Mouse (Mus musculus): ENCODE data around the gene Inf2. TPM values are rescaled to one million over a fixed set of nuclear protein-coding genes. Genes with fewer than 3 reads are reported as not detected.

The Inf2 gene
- polyA plus RNA-seq, 1 experiment from 2014 or later = 1.9 TPM

DNA sequence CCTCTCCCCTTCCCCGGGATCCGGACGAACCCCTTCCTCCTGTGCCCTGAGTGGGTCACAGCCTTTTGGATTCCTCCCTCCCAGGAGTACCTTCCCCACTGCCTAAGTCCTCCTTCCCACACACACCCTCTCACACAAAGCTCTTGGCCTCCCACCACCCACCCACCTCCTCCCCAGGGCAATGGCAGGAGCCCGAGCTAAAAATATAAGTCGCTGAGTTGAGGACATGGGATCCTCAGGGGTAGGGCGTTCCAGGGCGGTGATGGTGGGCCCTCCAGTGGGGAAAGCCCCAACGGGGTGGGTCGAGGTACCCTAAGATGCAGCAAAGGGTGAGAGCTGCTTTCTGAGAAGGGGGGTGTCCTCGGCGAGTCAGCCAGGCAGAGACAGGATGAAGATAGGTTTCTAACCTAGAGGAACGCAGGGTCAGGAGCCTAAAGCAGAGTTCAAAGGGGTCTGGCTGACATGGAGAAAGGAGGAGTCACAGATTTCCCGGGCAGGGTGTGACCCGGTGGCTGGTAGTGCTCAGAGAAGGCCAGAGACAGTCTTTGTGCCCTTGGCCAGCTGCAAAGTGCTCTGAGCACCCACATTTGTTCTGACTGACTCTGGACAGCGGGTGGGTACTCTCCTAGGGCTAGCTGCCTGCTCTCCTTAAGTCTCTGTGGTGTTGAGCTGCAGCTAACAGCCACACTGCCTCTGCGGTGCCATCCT is 31.9 kb downstream of the Inf2 start:
- Histone ChIP-seq H3K9me3 (ENCODE audit: low read length) (no peaks in the 10 kb centered on the region), H3K27ac (ENCODE audit: low read depth) (peak overlapping the region; percentile 93), H3K27me3 (ENCODE audit: insufficient read depth, low read length) (no peaks in the 10 kb centered on the region), H3K9ac (replicated peaks) (peak overlapping the region; percentile 77), H3K4me1 (ENCODE audit: insufficient read depth) (peaks cover 33% of the 10 kb centered on the region), H3K4me3 (ENCODE audit: low read depth, low read length) (peak overlapping the region; percentile 63), H3K36me3 (replicated peaks; ENCODE audit: insufficient read depth, low read length) (no peaks in the 10 kb centered on the region), H3K4me2 (ENCODE audit: low read depth, low read length) (peak overlapping the region; percentile 89)
- TF ChIP-seq EP300 (IDR thresholded peaks at IDR 0.05; ENCODE audit: low read depth) (no peak), CTCF (IDR thresholded peaks at IDR 0.05; ENCODE audit: low read depth) (no peak)
- ATAC-seq = 0 out of 2 replicates have a peak, but pooled peaks have one; percentile 1
- no peak for DNase-seq
- WGBS (ENCODE audit: insufficient replicate concordance) = 17% methylated on average over 13 of the region's 16 CpGs

DNA sequence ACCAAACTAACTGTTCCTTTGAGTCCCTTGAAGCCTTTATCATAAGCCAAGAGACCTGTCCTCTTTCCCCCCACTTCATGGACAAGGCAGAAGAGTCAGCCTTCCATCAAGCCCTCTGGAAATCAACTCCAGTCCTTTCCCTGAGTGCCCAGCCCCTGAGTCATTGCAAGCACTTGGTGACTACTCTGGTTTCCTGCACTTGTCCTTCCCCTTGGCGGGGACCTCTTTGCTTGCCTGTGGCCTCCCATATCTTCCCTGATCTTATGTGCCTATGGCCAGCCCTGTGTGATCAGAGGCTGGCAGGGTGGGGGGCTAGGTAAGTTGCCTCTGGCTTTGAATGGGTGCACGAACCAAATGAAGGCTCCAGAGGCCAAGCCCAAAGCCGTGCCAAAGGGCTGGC is 33.3 kb downstream of the Inf2 start:
- 0 out of 2 replicates have a peak overlapping the region, but pooled peaks have one; percentile 89 for H3K4me2 ChIP-seq (ENCODE audit: low read depth, low read length)
- DNase-seq (no peak), ATAC-seq (no peak)
- H3K27ac ChIP-seq (ENCODE audit: low read depth) = no peak overlapping the region
- WGBS (ENCODE audit: insufficient replicate concordance) = 65% methylated on average over 3 of the region's 3 CpGs
- H3K27me3 ChIP-seq (ENCODE audit: insufficient read depth, low read length) = no peaks in the 10 kb centered on the region
- no peak overlapping the region for H3K9ac ChIP-seq (replicated peaks)
- TF ChIP-seq CTCF (IDR thresholded peaks at IDR 0.05; ENCODE audit: low read depth) = no peak
- TF ChIP-seq EP300 (IDR thresholded peaks at IDR 0.05; ENCODE audit: low read depth) = no peak
- H3K9me3 ChIP-seq (ENCODE audit: low read length) = no peaks in the 10 kb centered on the region
- no peaks in the 10 kb centered on the region for H3K36me3 ChIP-seq (replicated peaks; ENCODE audit: insufficient read depth, low read length)
- peaks cover 38% of the 10 kb centered on the region for H3K4me1 ChIP-seq (ENCODE audit: insufficient read depth)
- H3K4me3 ChIP-seq (ENCODE audit: low read depth, low read length) = no peak overlapping the region

DNA sequence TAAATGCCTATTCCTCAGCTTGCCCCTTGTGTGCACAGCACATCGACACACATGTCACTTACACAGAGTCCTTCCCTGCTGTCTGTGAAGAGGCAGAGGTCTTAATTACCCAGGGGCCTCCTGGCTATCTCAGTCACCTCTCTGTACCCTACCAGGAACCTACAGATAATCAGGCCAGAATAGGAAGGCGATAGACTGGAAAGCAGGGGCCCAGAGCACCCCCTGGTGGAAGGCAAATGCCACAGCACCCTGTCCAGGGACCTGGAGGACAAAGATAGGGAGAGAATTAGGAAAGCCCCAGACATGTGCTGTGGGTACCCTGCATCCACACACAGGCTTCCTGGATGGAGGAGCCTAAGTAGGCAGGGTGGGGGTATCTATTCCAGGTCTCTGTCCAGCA is 35.2 kb downstream of the Inf2 start:
- peak; percentile 84 for DNase-seq
- no peaks in the 10 kb centered on the region for H3K9me3 ChIP-seq (ENCODE audit: low read length)
- TF ChIP-seq EP300 (IDR thresholded peaks at IDR 0.05; ENCODE audit: low read depth) = no peak
- TF ChIP-seq CTCF (IDR thresholded peaks at IDR 0.05; ENCODE audit: low read depth) = peak; percentile 95
- no peak overlapping the region for H3K27ac ChIP-seq (ENCODE audit: low read depth)
- H3K9ac ChIP-seq (replicated peaks) = no peak overlapping the region
- no peaks in the 10 kb centered on the region for H3K36me3 ChIP-seq (replicated peaks; ENCODE audit: insufficient read depth, low read length)
- peaks cover 37% of the 10 kb centered on the region for H3K4me1 ChIP-seq (ENCODE audit: insufficient read depth)
- no peak for ATAC-seq
- no peak overlapping the region for H3K4me3 ChIP-seq (ENCODE audit: low read depth, low read length)
- H3K4me2 ChIP-seq (ENCODE audit: low read depth, low read length) = no peak overlapping the region
- H3K27me3 ChIP-seq (ENCODE audit: insufficient read depth, low read length) = no peaks in the 10 kb centered on the region
- WGBS (ENCODE audit: insufficient replicate concordance) = 24% methylated on average over 2 of the region's 2 CpGs

DNA sequence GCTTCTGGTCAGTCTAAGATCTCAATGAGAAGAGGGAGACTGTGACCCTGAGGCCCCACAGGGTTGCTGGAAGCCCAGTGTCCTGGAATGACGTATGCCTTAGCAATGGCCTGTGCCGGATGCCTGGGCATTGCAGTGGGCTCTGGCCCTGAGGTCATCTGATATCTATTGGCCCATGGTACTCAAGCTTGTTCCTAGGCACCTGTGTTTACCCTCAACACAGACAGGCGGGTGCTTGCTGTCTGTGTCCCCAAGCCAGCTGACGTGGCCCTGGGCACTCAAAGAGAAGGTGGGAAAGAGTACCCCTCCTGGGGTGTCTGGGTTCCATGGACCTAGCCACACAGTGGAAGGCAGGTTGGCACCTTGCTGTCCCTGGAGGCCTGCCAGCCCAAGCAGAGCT is 37.1 kb downstream of the Inf2 start:
- Histone ChIP-seq H3K4me2 (ENCODE audit: low read depth, low read length) (no peak overlapping the region), H3K36me3 (replicated peaks; ENCODE audit: insufficient read depth, low read length) (no peaks in the 10 kb centered on the region), H3K9ac (replicated peaks) (no peak overlapping the region), H3K9me3 (ENCODE audit: low read length) (no peaks in the 10 kb centered on the region), H3K4me1 (ENCODE audit: insufficient read depth) (peaks cover 29% of the 10 kb centered on the region), H3K4me3 (ENCODE audit: low read depth, low read length) (no peak overlapping the region), H3K27me3 (ENCODE audit: insufficient read depth, low read length) (no peaks in the 10 kb centered on the region), H3K27ac (ENCODE audit: low read depth) (no peak overlapping the region)
- no peak for ATAC-seq
- WGBS (ENCODE audit: insufficient replicate concordance) = 70% methylated on average over 4 of the region's 4 CpGs
- no peak for DNase-seq
- no peak for TF ChIP-seq EP300 (IDR thresholded peaks at IDR 0.05; ENCODE audit: low read depth)
- TF ChIP-seq CTCF (IDR thresholded peaks at IDR 0.05; ENCODE audit: low read depth) = no peak

DNA sequence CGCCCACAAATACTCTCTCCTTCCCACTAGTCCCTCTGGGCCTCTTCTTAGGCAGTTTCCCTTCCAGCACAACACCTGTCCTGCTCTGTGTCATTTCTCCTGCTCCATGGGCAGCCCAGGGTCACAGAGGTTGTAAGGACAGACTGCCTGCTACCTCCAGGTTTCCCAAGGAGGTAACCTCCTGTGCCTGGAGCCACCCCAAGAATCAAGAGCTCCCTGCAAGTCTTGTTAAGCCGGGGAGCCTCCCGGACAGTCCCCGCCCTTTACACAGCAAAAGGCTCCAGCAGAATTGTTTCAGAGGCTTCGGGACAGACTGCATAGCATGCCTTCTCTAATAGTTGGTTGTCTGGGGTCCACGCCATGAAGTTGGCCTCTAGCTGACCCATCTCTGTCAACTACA is 37.9 kb downstream of the Inf2 start:
- Histone ChIP-seq H3K9ac (replicated peaks) (no peak overlapping the region), H3K4me2 (ENCODE audit: low read depth, low read length) (no peak overlapping the region), H3K36me3 (replicated peaks; ENCODE audit: insufficient read depth, low read length) (no peaks in the 10 kb centered on the region), H3K27ac (ENCODE audit: low read depth) (0 out of 2 replicates have a peak overlapping the region, but pooled peaks have one; percentile 29), H3K9me3 (ENCODE audit: low read length) (no peaks in the 10 kb centered on the region), H3K4me3 (ENCODE audit: low read depth, low read length) (no peak overlapping the region), H3K27me3 (ENCODE audit: insufficient read depth, low read length) (no peaks in the 10 kb centered on the region), H3K4me1 (ENCODE audit: insufficient read depth) (peaks cover 35% of the 10 kb centered on the region)
- DNase-seq (no peak), ATAC-seq (no peak)
- 62% methylated on average over 6 of the region's 6 CpGs for WGBS (ENCODE audit: insufficient replicate concordance)
- no peak for TF ChIP-seq CTCF (IDR thresholded peaks at IDR 0.05; ENCODE audit: low read depth)
- no peak for TF ChIP-seq EP300 (IDR thresholded peaks at IDR 0.05; ENCODE audit: low read depth)

DNA sequence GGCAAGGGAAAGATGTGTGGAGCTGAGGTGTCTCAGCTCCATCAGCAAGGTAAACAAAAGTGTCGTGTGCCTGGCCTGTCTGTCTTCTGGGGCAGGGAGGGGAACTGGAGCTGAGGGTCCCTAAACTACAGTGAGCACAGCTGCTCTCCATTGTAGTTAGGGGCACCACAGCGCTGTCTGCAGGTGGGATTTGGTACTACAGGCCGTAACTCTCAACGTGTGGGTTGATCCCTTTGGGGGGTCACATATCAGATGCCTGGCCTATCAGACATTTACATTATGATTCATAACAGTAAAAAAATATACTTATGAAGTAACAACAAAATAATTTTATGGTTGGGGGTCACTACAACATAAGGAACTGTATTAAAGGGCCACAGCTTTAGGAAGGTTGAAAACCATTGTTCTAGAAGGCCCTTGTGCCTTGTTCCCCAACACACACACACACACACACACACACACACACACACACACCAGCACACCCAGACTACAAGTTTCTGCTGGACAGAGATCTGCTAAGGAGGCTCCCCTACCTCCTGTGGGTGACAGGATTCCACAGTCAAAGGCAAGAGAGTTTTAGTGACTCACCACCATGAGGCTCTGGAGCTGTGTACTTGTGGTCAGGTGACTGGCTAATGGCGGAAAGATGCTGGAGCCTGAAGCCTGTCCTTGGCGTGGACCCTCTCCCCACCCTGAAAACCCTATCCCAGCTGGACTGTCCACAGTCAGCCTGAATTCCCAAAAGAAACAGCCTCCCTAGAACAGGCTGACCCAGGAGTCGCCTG is 38.7 kb downstream of the Inf2 start:
- DNase-seq (no peak), ATAC-seq (no peak)
- WGBS (ENCODE audit: insufficient replicate concordance) = 55% methylated on average over 7 of the region's 7 CpGs
- Histone ChIP-seq H3K4me2 (ENCODE audit: low read depth, low read length) (no peak overlapping the region), H3K9ac (replicated peaks) (no peak overlapping the region), H3K27ac (ENCODE audit: low read depth) (no peak overlapping the region), H3K4me3 (ENCODE audit: low read depth, low read length) (no peak overlapping the region), H3K36me3 (replicated peaks; ENCODE audit: insufficient read depth, low read length) (no peaks in the 10 kb centered on the region), H3K4me1 (ENCODE audit: insufficient read depth) (peaks cover 38% of the 10 kb centered on the region), H3K9me3 (ENCODE audit: low read length) (no peaks in the 10 kb centered on the region), H3K27me3 (ENCODE audit: insufficient read depth, low read length) (no peaks in the 10 kb centered on the region)
- TF ChIP-seq CTCF (IDR thresholded peaks at IDR 0.05; ENCODE audit: low read depth) (peak; percentile 69), EP300 (IDR thresholded peaks at IDR 0.05; ENCODE audit: low read depth) (no peak)
